Mouse (Mus musculus) ES-Bruce4 (cell line): ENCODE measurements around the gene Yars. TPM values are rescaled to one million over a fixed set of nuclear protein-coding genes. Genes with fewer than 3 reads are reported as not detected.
A peak's percentile ranks its signal among the peaks of the same experiment; 100 is the strongest.

ENCODE experiments used
- H3K27ac ChIP-seq: 2 replicates; pipeline ENCODE4 v1.5.1; 2012; ENCODE audit warnings: low read length, inconsistent platforms; ENCODE audit not compliant: insufficient read depth
- H3K27me3 ChIP-seq: 2 replicates; pipeline ENCODE4 v1.6.1; 2012; ENCODE audit warnings: mild to moderate bottlenecking, low read length, inconsistent platforms; ENCODE audit not compliant: control insufficient read depth, poor library complexity, insufficient read depth, severe bottlenecking
- H3K36me3 ChIP-seq: 2 replicates; pipeline ENCODE4 v1.6.1; 2012; ENCODE audit warnings: inconsistent platforms, mild to moderate bottlenecking, low read length, moderate library complexity; ENCODE audit not compliant: control insufficient read depth, poor library complexity, insufficient read depth, severe bottlenecking
- H3K4me1 ChIP-seq: one replicate; pipeline ENCODE4 v1.8.1; 2011; ENCODE audit warnings: low read length; ENCODE audit not compliant: control insufficient read depth, insufficient read depth
- H3K4me3 ChIP-seq: 2 replicates; pipeline ENCODE4 v1.5.1; 2011; ENCODE audit warnings: low read depth, mild to moderate bottlenecking, low read length
- H3K9ac ChIP-seq: 2 replicates; pipeline ENCODE4 v1.6.1; 2012; ENCODE audit warnings: low read depth, mild to moderate bottlenecking, inconsistent platforms; ENCODE audit not compliant: poor library complexity, severe bottlenecking
- H3K9me3 ChIP-seq: replicated peaks from 2 replicates; pipeline ENCODE4 v1.6.1; 2012; ENCODE audit warnings: mild to moderate bottlenecking, low read length, inconsistent platforms; ENCODE audit not compliant: control insufficient read depth, poor library complexity, insufficient read depth, severe bottlenecking
- CTCF ChIP-seq: IDR thresholded peaks from one replicate; pipeline ENCODE4 v1.8.1; 2011; ENCODE audit warnings: low read depth, low read length
- EP300 ChIP-seq: IDR thresholded peaks from 2 replicates; pipeline ENCODE4 v1.6.1; 2011; ENCODE audit warnings: low read depth, low read length; ENCODE audit not compliant: insufficient read depth
- POLR2A ChIP-seq: IDR thresholded peaks from one replicate; pipeline ENCODE4 v1.8.1; 2011; ENCODE audit warnings: low read length; ENCODE audit not compliant: insufficient read depth
- polyA plus RNA-seq: library from polyadenylated mRNA; stranded (reverse); fragments of >200 nt; gene quantifications from 2 replicates; pipeline ENCODE4 v1.2.4, GENCODE M21; 2011; ENCODE audit warnings: low read depth; ENCODE audit not compliant: missing spikeins, insufficient read depth, insufficient read length

The Yars gene
- polyA plus RNA-seq, 1 experiment, result 99.8 TPM

DNA sequence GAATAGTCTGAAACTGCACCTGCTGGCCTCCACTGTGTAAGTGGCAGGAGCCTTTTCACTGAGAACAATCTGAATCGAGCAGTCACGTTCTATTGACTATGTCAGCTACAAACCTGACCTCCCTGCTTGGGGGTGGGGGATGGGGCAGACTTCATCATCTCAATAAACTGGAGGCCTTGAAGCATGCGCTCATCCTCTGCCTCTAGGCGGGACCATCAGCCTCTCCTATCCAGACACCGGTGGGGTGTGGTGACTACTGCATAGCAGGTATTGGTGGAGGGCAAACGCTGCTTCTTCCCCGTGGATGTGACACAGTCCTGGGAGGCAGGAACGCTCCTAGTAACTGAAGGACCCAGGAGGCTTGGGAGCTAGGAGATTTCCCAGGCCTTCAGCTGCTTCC is 41.4 kb downstream of the Yars start:
- no peaks in the 10 kb centered on the region for H3K27me3 ChIP-seq
- no peaks in the 10 kb centered on the region for H3K36me3 ChIP-seq
- TF ChIP-seq EP300 (peak; percentile 78), POLR2A (no peak)
- peak overlapping the region; percentile 94 for H3K27ac ChIP-seq
- H3K9me3 ChIP-seq, result no peaks in the 10 kb centered on the region
- H3K4me3 ChIP-seq, result peak overlapping the region; percentile 30
- peaks cover 12% of the 10 kb centered on the region for H3K4me1 ChIP-seq
- H3K9ac ChIP-seq, result peak overlapping the region; percentile 34

DNA sequence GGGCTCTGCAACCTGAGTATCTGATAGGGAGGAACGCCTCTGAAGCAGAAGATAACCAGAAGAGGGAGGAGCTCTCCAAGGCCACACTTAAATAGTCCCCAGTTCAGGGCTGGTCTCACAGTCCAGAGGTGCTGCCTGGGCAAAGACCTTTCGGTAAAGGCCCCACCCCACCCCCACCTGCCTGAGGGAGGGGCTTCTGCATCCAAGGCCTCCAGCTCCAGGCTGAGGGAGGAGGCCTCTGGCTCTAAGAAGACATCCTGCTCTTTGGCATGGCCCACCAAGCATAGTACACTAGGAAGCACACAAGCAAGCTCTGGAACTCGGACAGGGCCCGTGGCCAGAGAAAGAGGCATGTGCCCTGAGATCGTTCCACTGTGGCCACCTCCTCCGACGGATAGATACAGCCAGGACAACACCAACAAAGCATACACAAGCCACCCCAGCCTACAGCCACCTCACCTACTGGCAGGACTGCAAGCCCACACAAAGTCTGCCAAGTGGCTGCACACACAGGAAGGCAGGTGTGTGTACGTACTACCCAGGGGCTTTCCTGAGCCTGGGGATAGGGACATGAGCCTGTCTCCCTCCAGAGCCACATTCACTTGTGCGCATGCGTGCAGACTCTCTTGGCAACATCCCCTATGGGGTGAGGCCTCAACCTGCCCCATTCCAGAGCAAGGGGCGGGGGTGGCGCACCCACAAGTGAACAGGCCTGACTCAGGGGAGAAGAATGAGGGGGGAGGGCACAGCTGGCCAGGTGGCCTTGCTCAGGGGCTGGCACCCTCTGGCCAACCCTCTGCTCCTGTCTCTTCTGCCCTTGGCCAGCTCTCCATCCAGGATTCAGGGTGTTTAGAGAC is 42.3 kb downstream of the Yars start:
- peaks cover 12% of the 10 kb centered on the region for H3K4me1 ChIP-seq
- H3K27ac ChIP-seq, result peak overlapping the region; percentile 94

DNA sequence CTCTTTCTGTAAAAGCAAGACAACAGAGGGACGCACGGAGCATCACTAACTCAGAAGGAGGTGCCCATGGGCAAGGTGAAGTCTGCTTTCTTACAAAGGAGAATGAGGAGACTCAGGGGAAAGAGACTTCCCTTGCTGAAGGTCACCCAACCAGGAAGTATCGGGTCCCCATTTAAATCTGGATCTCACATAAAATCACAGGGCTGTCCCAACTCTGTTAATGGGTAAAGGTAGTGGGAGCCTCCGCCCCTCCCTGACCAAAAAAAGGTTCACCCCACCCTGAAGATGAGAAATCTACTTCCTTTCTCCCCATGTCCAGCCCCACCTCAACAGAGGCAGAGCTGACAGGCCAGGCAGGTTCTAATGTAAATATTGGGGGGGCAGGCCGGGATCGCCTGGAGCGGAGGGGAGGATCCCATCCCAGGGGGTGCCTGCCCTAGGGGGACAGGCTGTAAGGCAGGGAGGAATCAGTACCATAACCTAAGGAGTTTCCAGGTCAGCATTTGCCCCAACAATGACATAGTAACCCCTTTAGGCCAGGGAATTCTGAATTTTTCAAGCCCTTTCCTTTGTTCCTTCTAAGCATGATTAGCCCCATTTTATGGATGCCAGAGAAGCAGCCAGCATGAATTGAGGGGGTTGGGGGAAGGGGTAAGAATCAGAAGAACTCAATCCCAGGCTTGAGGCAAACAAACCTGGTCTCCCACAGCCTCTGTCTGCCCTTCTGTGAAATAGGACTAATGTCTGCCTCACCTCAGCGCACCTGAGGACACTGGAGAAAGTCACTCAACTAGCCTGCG is 43.2 kb downstream of the Yars start:
- Histone ChIP-seq H3K4me3 (peak overlapping the region; percentile 47), H3K27ac (peak overlapping the region; percentile 94), H3K4me1 (peaks cover 17% of the 10 kb centered on the region)

More for the DNA sequence above, 42.3 kb downstream of the Yars start:
- peak overlapping the region; percentile 47 for H3K4me3 ChIP-seq
- peak overlapping the region; percentile 34 for H3K9ac ChIP-seq
- H3K36me3 ChIP-seq, result no peaks in the 10 kb centered on the region
- H3K27me3 ChIP-seq, result no peaks in the 10 kb centered on the region
- no peaks in the 10 kb centered on the region for H3K9me3 ChIP-seq
- TF ChIP-seq POLR2A (no peak), EP300 (peak; percentile 97), CTCF (no peak)

DNA sequence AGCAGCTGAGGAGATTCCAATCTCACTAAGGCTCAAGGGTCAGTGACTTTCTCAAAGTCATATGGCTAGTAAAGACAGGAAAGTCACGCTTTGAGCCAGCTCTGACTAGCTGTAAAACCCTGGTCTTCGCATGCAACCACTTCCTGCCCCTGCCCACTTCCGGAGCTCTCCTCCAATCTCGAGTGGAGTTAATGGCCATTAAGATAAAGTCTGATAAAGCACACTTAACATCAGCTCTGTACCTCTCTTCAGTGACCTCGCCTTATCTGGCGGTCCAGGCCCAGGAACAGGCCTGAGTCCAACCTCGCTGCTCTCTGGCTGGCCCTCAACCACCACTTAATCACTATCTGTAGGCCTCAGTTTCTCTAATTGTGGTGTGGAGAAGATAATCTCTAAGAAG is 44.9 kb downstream of the Yars start:
- Histone ChIP-seq H3K27ac (peak overlapping the region; percentile 51), H3K4me1 (peaks cover 16% of the 10 kb centered on the region)

More for the DNA sequence above, 43.2 kb downstream of the Yars start:
- no peaks in the 10 kb centered on the region for H3K36me3 ChIP-seq
- H3K27me3 ChIP-seq, result no peaks in the 10 kb centered on the region
- TF ChIP-seq POLR2A (no peak), EP300 (peak; percentile 91)
- H3K9me3 ChIP-seq, result no peaks in the 10 kb centered on the region
- H3K9ac ChIP-seq, result peak overlapping the region; percentile 34

GRCm38 (mm10) chr4:129235147-129235546 is 45.6 kb downstream of the Yars start:
- Histone ChIP-seq H3K4me1 (peaks cover 16% of the 10 kb centered on the region), H3K4me3 (no peak overlapping the region), H3K27ac (peak overlapping the region; percentile 66), H3K9ac (no peak overlapping the region), H3K27me3 (no peaks in the 10 kb centered on the region), H3K9me3 (no peaks in the 10 kb centered on the region), H3K36me3 (no peaks in the 10 kb centered on the region)
- no peak for TF ChIP-seq EP300
- TF ChIP-seq POLR2A, result no peak
- TF ChIP-seq CTCF, result no peak

More for the DNA sequence above, 44.9 kb downstream of the Yars start:
- no peak overlapping the region for H3K9ac ChIP-seq
- TF ChIP-seq POLR2A (no peak), EP300 (no peak)
- H3K4me3 ChIP-seq, result no peak overlapping the region
- H3K36me3 ChIP-seq, result no peaks in the 10 kb centered on the region
- H3K9me3 ChIP-seq, result no peaks in the 10 kb centered on the region
- no peaks in the 10 kb centered on the region for H3K27me3 ChIP-seq
